Mouse (Mus musculus): ENCODE results near the gene Trcg1. TPM values are rescaled to one million over a fixed set of nuclear protein-coding genes. Genes with fewer than 3 reads are reported as not detected.

The Trcg1 gene
- polyA plus RNA-seq, 1 experiment from 2014 or later = not detected

Other genes starting within 250 kb of the Trcg1 start
- gene Ptpn9, start 241.6 kb upstream of the Trcg1 start, polyA plus RNA-seq (2015; fragmentation: Nextera tagmentation; extraction: Ambion mirVana) = 3.3 and 3.4 TPM in 2 replicates
- 13.3 and 16.5 TPM in 2 replicates for gene Sin3a, start 164.5 kb upstream of the Trcg1 start, polyA plus RNA-seq (2015; fragmentation: Nextera tagmentation; extraction: Ambion mirVana)
- 17.3 and 19.5 TPM in 2 replicates for gene Man2c1, start 105.9 kb upstream of the Trcg1 start, polyA plus RNA-seq (2015; fragmentation: Nextera tagmentation; extraction: Ambion mirVana)
- 1.6 and 1.9 TPM in 2 replicates for gene Neil1, start 88.3 kb upstream of the Trcg1 start, polyA plus RNA-seq (2015; fragmentation: Nextera tagmentation; extraction: Ambion mirVana)
- gene Commd4, start 78.2 kb upstream of the Trcg1 start, polyA plus RNA-seq (2015; fragmentation: Nextera tagmentation; extraction: Ambion mirVana) = 51.1 and 58.1 TPM in 2 replicates
- 14.6 and 14.9 TPM in 2 replicates for gene 1700017B05Rik, start 26.1 kb downstream of the Trcg1 start, polyA plus RNA-seq (2015; fragmentation: Nextera tagmentation; extraction: Ambion mirVana)
- gene Ppcdc, start 203.6 kb downstream of the Trcg1 start, polyA plus RNA-seq (2015; fragmentation: Nextera tagmentation; extraction: Ambion mirVana) = 10.4 and 11.3 TPM in 2 replicates
- gene Scamp5, start 231.5 kb downstream of the Trcg1 start, polyA plus RNA-seq (2015; fragmentation: Nextera tagmentation; extraction: Ambion mirVana) = 7.2 and 8.2 TPM in 2 replicates

Data from liver, embryonic 13.5 days (tissue).